Mouse (Mus musculus): ENCODE results near the gene 5830411N06Rik.

Gene 5830411N06Rik

DNA sequence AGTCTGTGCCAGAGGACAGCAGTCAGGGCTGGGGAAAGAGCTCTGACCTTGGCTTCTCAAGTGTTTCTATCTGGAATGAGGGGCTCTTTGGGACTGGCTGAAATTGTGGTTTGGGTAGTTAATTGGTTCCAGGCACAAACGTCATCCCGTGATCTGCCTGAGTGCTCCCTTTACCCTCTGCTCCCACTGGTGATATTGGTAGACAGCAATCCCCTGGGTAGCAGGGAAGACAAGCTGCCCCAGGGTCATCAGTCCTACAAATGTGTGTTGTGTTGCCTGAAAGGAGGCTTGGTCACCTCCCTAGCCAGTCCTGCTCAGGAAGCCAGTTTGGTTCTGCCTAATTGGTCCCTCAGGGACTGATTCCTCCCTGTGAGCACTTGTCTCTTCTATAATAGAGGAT lies 86.6 kb downstream of the 5830411N06Rik start, which contains the start of gene Olfr527:
TSS of gene Olfr527 (plus strand) at position 301 of the 400 bp plus-strand sequence.
- no peak for DNase-seq (ENCODE audit: extremely low read depth, low read depth, low spot score)
